Mouse (Mus musculus) limb, embryonic 13.5 days (tissue): Measurements from ENCODE around the gene Theg. TPM values are rescaled to one million over a fixed set of nuclear protein-coding genes. Genes with fewer than 3 reads are reported as not detected.

Experiments
- ATAC-seq: fragments of 200-750 bp; cut with Nextera tagmentation; 2 replicates; pipeline ENCODE4 v1.8.0; 2017; ENCODE audit warnings: low read depth, moderate number of reproducible peaks, moderate TSS enrichment; ENCODE audit not compliant: low FRiP score
- H3K27ac ChIP-seq: fragments of 300-500 bp; sonication (generic); 2 replicates; pipeline ENCODE4 v1.5.1; 2015; ENCODE audit warnings: inconsistent platforms, mild to moderate bottlenecking, moderate library complexity
- H3K27me3 ChIP-seq: fragments of 300-500 bp; sonication (generic); 2 replicates; pipeline ENCODE4 v1.6.1; 2015; ENCODE audit warnings: mild to moderate bottlenecking, inconsistent platforms
- H3K36me3 ChIP-seq: fragments of 300-500 bp; sonication (generic); 2 replicates; pipeline ENCODE4 v1.6.1; 2015; ENCODE audit warnings: inconsistent platforms, mild to moderate bottlenecking, moderate library complexity
- H3K4me1 ChIP-seq: fragments of 300-500 bp; sonication (generic); 2 replicates; pipeline ENCODE4 v1.6.1; 2015; ENCODE audit warnings: inconsistent platforms
- H3K4me2 ChIP-seq: fragments of 300-500 bp; sonication (generic); replicated peaks from 2 replicates; pipeline ENCODE4 v1.6.1; 2015; ENCODE audit warnings: inconsistent platforms, mild to moderate bottlenecking, moderate library complexity
- H3K4me3 ChIP-seq: fragments of 300-500 bp; sonication (generic); 2 replicates; pipeline ENCODE4 v1.5.1; 2015; ENCODE audit warnings: moderate library complexity, mild to moderate bottlenecking, inconsistent platforms
- H3K9ac ChIP-seq: fragments of 300-500 bp; sonication (generic); 2 replicates; pipeline ENCODE4 v1.6.1; 2015; ENCODE audit warnings: mild to moderate bottlenecking, inconsistent platforms
- H3K9me3 ChIP-seq: fragments of 300-500 bp; sonication (generic); 2 replicates; pipeline ENCODE4 v1.6.1; 2016; ENCODE audit warnings: inconsistent platforms
- WGBS: fragments of 180-500 bp; shearing (Covaris S2); methylation state at CpG from one replicate; pipeline ENCODE4 v1.1.7; 2015; 5-methylcytosine and 5-hydroxymethylcytosine counted together
- polyA plus RNA-seq: library from polyadenylated mRNA; unstranded; fragments of >200 nt; fragmentation: Nextera tagmentation; extraction: Ambion mirVana; gene quantifications from 2 replicates; pipeline ENCODE4 v1.2.1, GENCODE M21; 2015

Theg gene
- polyA plus RNA-seq, 1 experiment from 2014 or later = not detected

GRCm38 (mm10) chr10:79574796-79575195 lies 12.3 kb downstream of the Theg start:
- Histone ChIP-seq H3K9me3 (no peaks in the 10 kb centered on the region), H3K4me3 (no peak overlapping the region), H3K27ac (no peak overlapping the region), H3K4me2 (no peak overlapping the region), H3K4me1 (no peaks in the 10 kb centered on the region), H3K9ac (no peak overlapping the region), H3K36me3 (no peaks in the 10 kb centered on the region), H3K27me3 (0 out of 2 replicates have a peak, but pooled peaks cover 2% of the 10 kb centered on the region)
- no peak for ATAC-seq
- WGBS = 89% methylated on average over 6 of the region's 6 CpGs

- no peak for ATAC-seq
- Histone ChIP-seq H3K9ac (no peak overlapping the region), H3K4me1 (no peaks in the 10 kb centered on the region), H3K27me3 (no peaks in the 10 kb centered on the region), H3K4me2 (no peak overlapping the region), H3K36me3 (no peaks in the 10 kb centered on the region), H3K9me3 (no peaks in the 10 kb centered on the region), H3K27ac (no peak overlapping the region), H3K4me3 (no peak overlapping the region)
- 79% methylated on average over 8 of the region's 8 CpGs for WGBS
Measured at GRCm38 (mm10) chr10:79574350-79574749, 12.8 kb downstream of the Theg start.

- Histone ChIP-seq H3K4me2 (no peak overlapping the region), H3K27ac (no peak overlapping the region), H3K4me1 (no peaks in the 10 kb centered on the region), H3K36me3 (no peaks in the 10 kb centered on the region), H3K27me3 (no peaks in the 10 kb centered on the region), H3K9ac (no peak overlapping the region), H3K9me3 (no peaks in the 10 kb centered on the region), H3K4me3 (no peak overlapping the region)
- ATAC-seq = no peak
- 89% methylated on average over 6 of the region's 6 CpGs for WGBS
Measured at GRCm38 (mm10) chr10:79573611-79574010, 13.5 kb downstream of the Theg start.

GRCm38 (mm10) chr10:79571314-79571713 lies 15.8 kb downstream of the Theg start:
- Histone ChIP-seq H3K36me3 (no peaks in the 10 kb centered on the region), H3K4me1 (no peaks in the 10 kb centered on the region), H3K4me3 (no peak overlapping the region), H3K4me2 (no peak overlapping the region), H3K27ac (no peak overlapping the region), H3K9ac (no peak overlapping the region), H3K27me3 (no peaks in the 10 kb centered on the region), H3K9me3 (no peaks in the 10 kb centered on the region)
- no peak for ATAC-seq
- WGBS = 94% methylated on average over 2 of the region's 2 CpGs

- 87% methylated on average over 5 of the region's 5 CpGs for WGBS
- no peak overlapping the region for H3K9ac ChIP-seq
- H3K4me2 ChIP-seq = no peak overlapping the region
- H3K4me3 ChIP-seq = no peak overlapping the region
- H3K9me3 ChIP-seq = peaks cover 2% of the 10 kb centered on the region; the same call in 1 of the 2 replicates
- H3K4me1 ChIP-seq = no peaks in the 10 kb centered on the region
- H3K27ac ChIP-seq = no peak overlapping the region
- no peaks in the 10 kb centered on the region for H3K27me3 ChIP-seq
- ATAC-seq = no peak
- no peaks in the 10 kb centered on the region for H3K36me3 ChIP-seq
Measured at GRCm38 (mm10) chr10:79569921-79570320, 17.2 kb downstream of the Theg start.

- Histone ChIP-seq H3K4me1 (0 out of 2 replicates have a peak, but pooled peaks cover 4% of the 10 kb centered on the region), H3K9me3 (peaks cover 7% of the 10 kb centered on the region; the same call in 1 of the 2 replicates), H3K4me2 (no peak overlapping the region), H3K27ac (no peak overlapping the region), H3K4me3 (no peak overlapping the region), H3K9ac (no peak overlapping the region), H3K36me3 (no peaks in the 10 kb centered on the region), H3K27me3 (no peaks in the 10 kb centered on the region)
- 88% methylated on average over 2 of the region's 2 CpGs for WGBS
- no peak for ATAC-seq
Measured at GRCm38 (mm10) chr10:79559716-79560115, 27.4 kb downstream of the Theg start.

- WGBS = 91% methylated on average over 5 of the region's 5 CpGs
Measured at GRCm38 (mm10) chr10:79557496-79557895, 29.6 kb downstream of the Theg start.

GRCm38 (mm10) chr10:79556951-79557350 lies 30.2 kb downstream of the Theg start:
- Histone ChIP-seq H3K4me2 (no peak overlapping the region), H3K9me3 (no peaks in the 10 kb centered on the region; the same call in 1 of the 2 replicates), H3K4me3 (no peak overlapping the region), H3K27me3 (no peaks in the 10 kb centered on the region), H3K9ac (no peak overlapping the region), H3K36me3 (no peaks in the 10 kb centered on the region), H3K4me1 (peaks cover 25% of the 10 kb centered on the region), H3K27ac (no peak overlapping the region)
- WGBS = 93% methylated on average over 5 of the region's 5 CpGs
- no peak for ATAC-seq

More at GRCm38 (mm10) chr10:79557496-79557895, 29.6 kb downstream of the Theg start:
- Histone ChIP-seq H3K4me3 (no peak overlapping the region), H3K9ac (no peak overlapping the region), H3K4me1 (peaks cover 21% of the 10 kb centered on the region), H3K4me2 (no peak overlapping the region), H3K9me3 (no peaks in the 10 kb centered on the region; the same call in 1 of the 2 replicates), H3K36me3 (no peaks in the 10 kb centered on the region), H3K27me3 (no peaks in the 10 kb centered on the region), H3K27ac (no peak overlapping the region)
- ATAC-seq = no peak

GRCm38 (mm10) chr10:79555238-79555724 lies 31.9 kb downstream of the Theg start:
- no peak overlapping the region for H3K27ac ChIP-seq
- H3K27me3 ChIP-seq = no peaks in the 10 kb centered on the region
- H3K36me3 ChIP-seq = peaks cover 13% of the 10 kb centered on the region
- peaks cover 25% of the 10 kb centered on the region for H3K4me1 ChIP-seq
- peak overlapping the region; percentile 96 for H3K9ac ChIP-seq
- no peaks in the 10 kb centered on the region; the same call in 1 of the 2 replicates for H3K9me3 ChIP-seq
- peak; percentile 10 for ATAC-seq
- H3K4me2 ChIP-seq = peak overlapping the region; percentile 90
- 28% methylated on average over 7 of the region's 7 CpGs for WGBS
- peak overlapping the region; percentile 94 for H3K4me3 ChIP-seq

GRCm38 (mm10) chr10:79554330-79555237 lies 32.5 kb downstream of the Theg start, which contains the start of gene Mier2:
Gene Mier2, minus strand, starts transcription at chr10:79555199.
- ATAC-seq = peak; percentile 87
- peaks cover 19% of the 10 kb centered on the region for H3K36me3 ChIP-seq

GRCm38 (mm10) chr10:79553691-79554090 lies 33.4 kb downstream of the Theg start:
- peak overlapping the region; percentile 94 for H3K4me3 ChIP-seq
- H3K4me2 ChIP-seq = peak overlapping the region; percentile 90
- no peaks in the 10 kb centered on the region for H3K9me3 ChIP-seq
- H3K4me1 ChIP-seq = peaks cover 25% of the 10 kb centered on the region
- peak overlapping the region; percentile 96 for H3K9ac ChIP-seq
- H3K27me3 ChIP-seq = no peaks in the 10 kb centered on the region
- WGBS = 40% methylated on average over 10 of the region's 10 CpGs
- peaks cover 28% of the 10 kb centered on the region for H3K36me3 ChIP-seq
- ATAC-seq = no peak
- H3K27ac ChIP-seq = no peak overlapping the region

More at GRCm38 (mm10) chr10:79554330-79555237, 32.5 kb downstream of the Theg start, which contains the start of gene Mier2:
- WGBS = under 1% methylated on average over 92 of the region's 108 CpGs
- peak within 1 kb of the TSS; percentile 90 for H3K4me2 ChIP-seq
- H3K9me3 ChIP-seq = no peaks in the 10 kb centered on the region
- peak within 1 kb of the TSS; percentile 94 for H3K4me3 ChIP-seq
- H3K27ac ChIP-seq = peak within 1 kb of the TSS; percentile 28; the same call in 1 of the 2 replicates
- no peaks in the 10 kb centered on the region for H3K27me3 ChIP-seq
- H3K4me1 ChIP-seq = peaks cover 25% of the 10 kb centered on the region
- peak within 1 kb of the TSS; percentile 96 for H3K9ac ChIP-seq

- WGBS = 86% methylated on average over 6 of the region's 6 CpGs
- H3K27me3 ChIP-seq = no peaks in the 10 kb centered on the region
- H3K27ac ChIP-seq = no peak overlapping the region
- peaks cover 34% of the 10 kb centered on the region for H3K36me3 ChIP-seq
- peak overlapping the region; percentile 94 for H3K4me3 ChIP-seq
- H3K9me3 ChIP-seq = no peaks in the 10 kb centered on the region
- H3K9ac ChIP-seq = 0 out of 2 replicates have a peak overlapping the region, but pooled peaks have one; percentile 96
- peak overlapping the region; percentile 90 for H3K4me2 ChIP-seq
- no peak for ATAC-seq
- H3K4me1 ChIP-seq = peaks cover 25% of the 10 kb centered on the region
Measured at GRCm38 (mm10) chr10:79553176-79553575, 34.0 kb downstream of the Theg start.
